Mouse (Mus musculus): ENCODE measurements around the gene Asap3. TPM values are rescaled to one million over a fixed set of nuclear protein-coding genes. Genes with fewer than 3 reads are reported as not detected.

Gene Asap3
- polyA plus RNA-seq, 1 experiment from 2014 or later = 2.9 TPM

DNA sequence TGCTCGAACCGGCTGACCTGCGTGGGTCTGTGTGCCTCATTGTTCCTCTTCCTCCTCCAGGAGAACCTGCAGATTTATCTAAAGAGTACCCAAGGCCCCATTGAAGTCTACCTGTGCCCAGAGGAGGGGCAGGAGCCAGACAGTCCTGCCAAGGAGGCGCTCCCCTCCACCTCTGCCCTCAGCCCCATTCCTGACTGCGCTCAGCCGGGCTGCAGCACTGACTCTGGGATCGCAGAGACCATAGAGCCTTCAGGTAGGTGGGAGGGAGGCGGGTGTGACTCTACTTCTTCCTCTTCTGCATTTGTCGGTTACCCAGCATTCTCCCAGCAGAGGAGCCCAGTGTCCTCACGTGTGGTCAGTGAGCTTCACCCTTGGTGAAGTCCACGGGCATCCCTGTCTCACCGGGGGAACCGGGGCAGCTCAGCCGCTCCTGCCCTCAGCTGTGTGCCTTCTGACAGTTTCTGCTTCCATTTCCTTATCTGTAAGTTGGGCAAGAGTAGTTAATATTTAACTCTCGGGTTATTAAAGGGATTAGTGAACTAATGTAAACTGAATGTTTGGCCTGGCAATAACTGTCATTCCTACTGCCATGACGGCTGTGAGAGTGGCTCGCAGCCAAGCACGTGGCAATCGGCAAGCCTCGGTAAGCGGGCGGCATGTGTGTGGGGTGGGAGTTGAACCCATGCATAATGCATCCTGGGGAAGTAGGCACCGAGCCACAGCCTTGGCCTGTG, 19.3 kb upstream of the Asap3 start:
- no peaks in the 10 kb centered on the region for H3K4me1 ChIP-seq
- H3K36me3 ChIP-seq (ENCODE audit: poor library complexity, severe bottlenecking) = peaks cover 73% of the 10 kb centered on the region
- no peak overlapping the region for H3K27ac ChIP-seq
- no peak overlapping the region for H3K9ac ChIP-seq
- no peak overlapping the region for H3K4me2 ChIP-seq
- H3K4me3 ChIP-seq = no peak overlapping the region
- no peak for ATAC-seq
- H3K9me3 ChIP-seq (replicated peaks) = no peaks in the 10 kb centered on the region
- H3K27me3 ChIP-seq = no peaks in the 10 kb centered on the region
- 87% methylated on average over 23 of the region's 23 CpGs for WGBS

DNA sequence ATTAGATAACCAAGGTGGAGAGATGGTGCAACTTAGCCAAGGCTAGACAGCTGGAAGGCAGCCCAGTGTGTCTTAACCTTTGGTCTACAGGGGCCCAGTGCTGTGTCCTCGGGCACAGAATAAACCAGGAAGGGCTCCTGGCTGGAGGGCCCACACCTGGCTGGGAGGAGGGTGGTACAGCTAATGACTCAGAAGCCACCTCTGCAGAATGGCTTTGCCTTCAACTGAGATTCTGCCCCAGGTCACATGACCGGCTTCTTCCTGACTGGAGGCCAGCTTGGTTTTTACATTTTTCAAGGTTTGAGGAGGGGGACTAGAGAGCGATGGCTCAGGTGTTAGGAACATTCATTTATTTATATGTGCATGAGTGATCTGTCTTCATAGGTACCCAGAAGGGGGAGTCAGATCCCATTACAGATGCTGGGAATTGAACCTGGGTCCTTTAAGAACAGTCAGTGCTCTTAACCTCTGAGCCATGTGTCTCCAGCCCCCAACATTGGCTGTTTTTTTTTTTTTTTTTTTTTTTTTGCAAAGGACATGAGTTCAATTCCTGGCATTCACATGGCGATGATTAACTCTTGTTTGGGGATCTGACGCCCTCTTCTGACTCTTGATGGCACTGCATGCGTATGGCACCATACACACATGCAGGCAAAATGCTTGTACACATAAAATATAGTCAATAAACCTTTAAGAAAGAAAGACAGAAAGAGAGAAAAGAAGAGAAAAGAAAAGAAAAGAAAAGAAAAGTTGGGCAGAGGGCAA, 17.0 kb upstream of the Asap3 start:
- Histone ChIP-seq H3K27me3 (no peaks in the 10 kb centered on the region), H3K4me2 (no peak overlapping the region), H3K9me3 (replicated peaks) (no peaks in the 10 kb centered on the region), H3K4me3 (no peak overlapping the region), H3K36me3 (ENCODE audit: poor library complexity, severe bottlenecking) (peaks cover 90% of the 10 kb centered on the region), H3K9ac (no peak overlapping the region), H3K27ac (no peak overlapping the region), H3K4me1 (no peaks in the 10 kb centered on the region)
- 86% methylated on average over 6 of the region's 6 CpGs for WGBS
- no peak for ATAC-seq

DNA sequence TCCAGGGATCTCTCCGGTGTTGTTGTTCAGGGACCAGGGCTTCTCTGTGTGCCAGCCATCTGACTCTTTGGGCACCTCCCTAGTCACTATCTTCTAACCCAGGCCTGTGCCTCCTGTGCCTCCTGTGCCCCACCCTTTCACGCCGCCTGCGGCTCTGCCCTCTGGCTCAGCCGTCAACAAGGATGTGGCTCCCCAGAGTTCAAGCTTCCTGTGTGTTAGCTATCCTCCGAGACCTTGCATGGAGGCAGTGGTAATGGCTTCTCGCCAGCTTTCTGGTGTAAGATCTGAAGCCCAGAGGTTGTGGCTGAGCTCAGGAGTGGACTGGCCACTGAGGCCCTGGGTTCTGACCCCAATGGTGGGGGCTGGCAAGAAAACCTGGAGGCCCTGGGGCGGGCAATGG, 16.3 kb upstream of the Asap3 start:
- no peak for ATAC-seq
- WGBS = 90% methylated on average over 8 of the region's 8 CpGs
- Histone ChIP-seq H3K9ac (no peak overlapping the region), H3K27me3 (no peaks in the 10 kb centered on the region), H3K4me3 (no peak overlapping the region), H3K9me3 (replicated peaks) (no peaks in the 10 kb centered on the region), H3K27ac (no peak overlapping the region), H3K36me3 (ENCODE audit: poor library complexity, severe bottlenecking) (peaks cover 87% of the 10 kb centered on the region), H3K4me2 (no peak overlapping the region), H3K4me1 (no peaks in the 10 kb centered on the region)

DNA sequence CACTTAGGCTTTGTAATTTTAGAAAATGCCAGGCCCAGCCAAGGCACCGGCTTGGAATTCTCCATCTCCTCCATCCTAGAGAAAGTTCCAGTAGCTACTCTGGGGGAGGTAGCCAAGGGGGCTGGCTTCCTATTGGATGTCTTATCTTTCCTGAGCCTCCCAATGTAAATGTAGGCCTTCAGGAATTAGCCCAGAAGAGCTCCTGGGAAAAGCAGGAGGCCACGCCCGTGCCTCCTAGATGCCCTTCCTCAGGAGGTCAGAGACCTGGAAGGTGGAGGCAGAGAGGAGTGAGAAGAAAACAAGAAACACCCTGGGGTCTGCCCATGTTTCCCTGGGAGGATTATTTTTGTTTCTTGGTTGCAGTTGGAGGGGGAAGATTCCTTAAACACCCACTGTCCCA, 12.6 kb upstream of the Asap3 start:
- WGBS = 82% methylated on average over 3 of the region's 3 CpGs
- Histone ChIP-seq H3K4me3 (no peak overlapping the region), H3K4me1 (no peaks in the 10 kb centered on the region), H3K27me3 (no peaks in the 10 kb centered on the region), H3K9ac (no peak overlapping the region), H3K36me3 (ENCODE audit: poor library complexity, severe bottlenecking) (peaks cover 59% of the 10 kb centered on the region), H3K27ac (no peak overlapping the region), H3K4me2 (no peak overlapping the region), H3K9me3 (replicated peaks) (no peaks in the 10 kb centered on the region)
- ATAC-seq = no peak

DNA sequence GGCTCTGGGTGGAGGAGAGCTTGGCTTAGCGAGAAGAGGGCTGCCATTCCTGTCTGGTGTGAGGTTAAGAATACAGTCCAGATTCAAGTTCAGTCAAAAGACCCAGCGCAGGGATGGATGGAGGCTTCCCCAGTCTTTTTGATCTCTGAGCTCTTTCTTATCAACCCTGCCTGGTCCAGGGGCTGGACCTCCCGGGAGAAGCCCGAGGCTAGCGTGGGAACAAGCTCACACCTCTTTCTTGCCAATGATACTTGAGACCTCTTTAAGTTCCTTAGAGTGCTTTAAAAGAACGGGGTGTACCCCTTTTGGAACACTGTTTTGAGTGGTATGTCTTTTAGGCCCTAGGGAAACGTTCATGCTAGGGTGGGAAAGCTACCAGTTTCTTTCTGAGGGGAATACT, 11.1 kb upstream of the Asap3 start:
- 67% methylated on average over 7 of the region's 7 CpGs for WGBS
- H3K4me2 ChIP-seq = no peak overlapping the region
- H3K27ac ChIP-seq = no peak overlapping the region
- peaks cover 45% of the 10 kb centered on the region for H3K36me3 ChIP-seq (ENCODE audit: poor library complexity, severe bottlenecking)
- no peaks in the 10 kb centered on the region for H3K27me3 ChIP-seq
- no peaks in the 10 kb centered on the region for H3K9me3 ChIP-seq (replicated peaks)
- no peak overlapping the region for H3K9ac ChIP-seq
- H3K4me3 ChIP-seq = no peak overlapping the region
- H3K4me1 ChIP-seq = no peaks in the 10 kb centered on the region
- no peak for ATAC-seq

DNA sequence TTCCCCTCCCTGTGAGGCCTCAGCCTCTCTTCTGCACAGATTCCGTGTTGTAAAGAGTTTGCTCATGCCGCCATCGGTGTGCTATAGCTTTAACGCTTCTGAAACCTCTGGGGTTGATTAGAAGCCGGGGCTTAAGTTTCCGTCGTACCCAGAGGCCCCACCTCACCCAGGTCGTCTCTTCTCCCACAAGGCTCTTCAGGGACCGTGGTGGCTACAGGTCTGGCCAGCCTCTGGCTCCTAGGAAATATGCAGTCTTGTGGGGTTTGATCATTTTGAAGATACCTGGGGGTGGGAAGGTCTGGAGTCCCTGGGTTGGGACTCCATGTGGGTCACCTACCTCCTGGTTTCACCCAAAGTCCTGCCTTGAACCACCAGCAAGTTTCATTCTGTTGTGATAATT, 10.5 kb upstream of the Asap3 start:
- Histone ChIP-seq H3K27me3 (no peaks in the 10 kb centered on the region), H3K9ac (no peak overlapping the region), H3K27ac (no peak overlapping the region), H3K4me1 (no peaks in the 10 kb centered on the region), H3K9me3 (replicated peaks) (no peaks in the 10 kb centered on the region), H3K4me2 (no peak overlapping the region), H3K36me3 (ENCODE audit: poor library complexity, severe bottlenecking) (peaks cover 43% of the 10 kb centered on the region), H3K4me3 (no peak overlapping the region)
- ATAC-seq = no peak
- 77% methylated on average over 9 of the region's 9 CpGs for WGBS

DNA sequence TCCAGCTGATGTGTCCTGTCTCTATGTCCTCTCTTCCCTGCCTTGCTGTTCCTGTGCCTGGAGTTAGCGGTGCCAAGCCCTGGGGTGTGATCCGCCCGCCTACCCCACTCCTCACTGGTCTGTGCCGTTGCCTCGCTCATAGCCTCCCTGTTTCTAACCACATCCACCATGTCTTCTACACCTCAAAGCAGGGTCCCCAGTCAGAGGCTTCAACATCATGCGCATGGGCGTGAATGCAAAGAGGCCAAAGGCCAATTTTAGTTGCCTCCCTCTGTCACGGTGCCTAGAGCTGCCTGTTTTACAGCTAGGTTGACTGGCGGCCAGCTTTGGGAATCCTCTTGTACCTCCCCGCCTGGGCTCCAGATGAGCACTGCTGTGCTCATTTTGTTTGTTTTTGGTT, 10.0 kb upstream of the Asap3 start:
- WGBS = 91% methylated on average over 10 of the region's 10 CpGs

DNA sequence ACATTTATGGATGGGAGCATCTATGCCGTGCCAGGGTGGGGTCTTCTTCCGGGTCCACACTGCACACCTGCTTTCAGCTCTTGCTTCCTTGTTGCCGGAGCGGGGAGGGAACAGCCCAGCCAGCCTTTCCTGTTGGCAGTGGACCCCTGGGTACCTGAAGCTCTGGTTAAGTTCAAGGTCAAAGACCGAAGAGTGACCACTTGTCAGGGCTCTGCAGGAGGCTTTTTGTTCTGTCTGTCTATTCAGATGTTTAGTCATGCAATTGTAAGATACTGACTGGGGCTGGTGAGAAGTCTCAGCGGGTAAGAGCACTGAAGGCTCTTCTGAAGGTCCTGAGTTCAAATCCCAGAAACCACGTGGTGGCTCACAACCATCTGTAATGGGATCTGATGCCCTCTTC, 7.3 kb upstream of the Asap3 start:
- Histone ChIP-seq H3K4me3 (no peak overlapping the region), H3K9ac (no peak overlapping the region), H3K36me3 (ENCODE audit: poor library complexity, severe bottlenecking) (0 out of 2 replicates have a peak, but pooled peaks cover 14% of the 10 kb centered on the region), H3K4me2 (no peak overlapping the region), H3K27ac (no peak overlapping the region), H3K27me3 (0 out of 2 replicates have a peak, but pooled peaks cover 5% of the 10 kb centered on the region), H3K9me3 (replicated peaks) (no peaks in the 10 kb centered on the region), H3K4me1 (no peaks in the 10 kb centered on the region)
- 78% methylated on average over 7 of the region's 7 CpGs for WGBS
- no peak for ATAC-seq

More for the DNA sequence above, 10.0 kb upstream of the Asap3 start:
- Histone ChIP-seq H3K4me2 (no peak overlapping the region), H3K27me3 (0 out of 2 replicates have a peak, but pooled peaks cover under 1% of the 10 kb centered on the region), H3K9me3 (replicated peaks) (no peaks in the 10 kb centered on the region), H3K27ac (no peak overlapping the region), H3K9ac (no peak overlapping the region), H3K4me1 (no peaks in the 10 kb centered on the region), H3K4me3 (no peak overlapping the region), H3K36me3 (ENCODE audit: poor library complexity, severe bottlenecking) (peaks cover 40% of the 10 kb centered on the region)
- ATAC-seq = no peak

DNA sequence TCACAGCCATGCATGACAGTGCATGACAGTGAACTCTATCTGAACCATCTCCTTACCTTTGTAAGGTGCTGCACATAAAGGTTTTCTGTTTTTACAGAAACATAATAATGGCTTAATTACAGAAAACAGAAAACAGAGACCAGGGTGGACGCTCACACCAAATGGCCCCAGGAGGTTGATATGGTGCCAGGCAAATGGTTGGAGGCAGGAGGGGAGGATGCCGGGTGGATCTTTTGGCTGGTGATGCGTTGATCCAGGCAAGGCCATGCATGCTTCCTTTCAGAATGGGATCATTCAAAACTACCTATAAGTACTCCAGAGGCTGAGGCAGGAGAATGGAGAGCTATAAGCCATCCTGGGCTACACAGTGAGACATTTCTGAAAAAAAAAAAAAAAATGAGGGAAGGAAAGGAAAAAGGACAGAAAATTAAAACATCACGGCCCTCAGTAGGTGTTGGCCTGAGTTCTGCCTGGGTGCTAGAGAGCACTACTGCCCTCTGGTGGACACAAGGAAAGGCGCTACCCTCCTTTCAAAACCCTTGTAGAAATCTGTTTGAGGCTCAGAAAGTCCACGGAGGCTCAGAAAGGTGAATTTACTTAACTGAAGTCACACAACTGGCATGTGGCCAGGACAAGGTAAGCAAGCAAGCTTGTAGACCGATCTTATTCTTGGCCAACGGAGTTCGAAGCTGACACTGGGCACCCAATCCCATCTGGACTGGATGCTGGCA, 6.4 kb upstream of the Asap3 start:
- H3K36me3 ChIP-seq (ENCODE audit: poor library complexity, severe bottlenecking) = 0 out of 2 replicates have a peak, but pooled peaks cover 10% of the 10 kb centered on the region
- no peaks in the 10 kb centered on the region for H3K9me3 ChIP-seq (replicated peaks)
- H3K4me3 ChIP-seq = no peak overlapping the region
- no peak overlapping the region for H3K9ac ChIP-seq
- no peak for ATAC-seq
- H3K27ac ChIP-seq = no peak overlapping the region
- H3K4me1 ChIP-seq = no peaks in the 10 kb centered on the region
- H3K4me2 ChIP-seq = no peak overlapping the region
- 0 out of 2 replicates have a peak, but pooled peaks cover 5% of the 10 kb centered on the region for H3K27me3 ChIP-seq
- 35% methylated on average over 9 of the region's 9 CpGs for WGBS

DNA sequence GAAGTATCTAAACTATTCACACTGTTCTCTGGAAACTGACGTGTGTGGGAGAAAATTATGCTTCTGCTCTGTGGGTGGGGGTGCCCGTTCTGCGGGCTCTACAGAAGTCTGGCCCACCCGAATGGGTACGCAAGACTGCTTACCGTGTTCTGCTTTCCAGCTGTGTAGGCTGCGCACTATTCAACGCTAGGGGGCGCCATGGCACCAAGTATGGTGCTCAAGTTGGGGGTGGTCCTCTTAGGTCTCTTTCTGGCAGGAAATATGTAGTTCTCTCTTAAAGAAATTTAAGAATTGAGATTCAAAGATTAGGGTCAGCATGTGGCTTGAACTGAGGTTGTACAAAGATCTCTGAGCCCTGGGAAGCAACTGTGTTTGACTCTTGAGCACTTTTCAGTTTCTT, 3.7 kb upstream of the Asap3 start:
- Histone ChIP-seq H3K9ac (no peak overlapping the region), H3K36me3 (ENCODE audit: poor library complexity, severe bottlenecking) (no peaks in the 10 kb centered on the region), H3K4me1 (peaks cover 12% of the 10 kb centered on the region), H3K27me3 (peaks cover 10% of the 10 kb centered on the region; the same call in 1 of the 2 replicates), H3K27ac (no peak overlapping the region), H3K4me3 (no peak overlapping the region), H3K9me3 (replicated peaks) (no peaks in the 10 kb centered on the region), H3K4me2 (no peak overlapping the region)
- 4% methylated on average over 9 of the region's 9 CpGs for WGBS
- ATAC-seq = no peak

DNA sequence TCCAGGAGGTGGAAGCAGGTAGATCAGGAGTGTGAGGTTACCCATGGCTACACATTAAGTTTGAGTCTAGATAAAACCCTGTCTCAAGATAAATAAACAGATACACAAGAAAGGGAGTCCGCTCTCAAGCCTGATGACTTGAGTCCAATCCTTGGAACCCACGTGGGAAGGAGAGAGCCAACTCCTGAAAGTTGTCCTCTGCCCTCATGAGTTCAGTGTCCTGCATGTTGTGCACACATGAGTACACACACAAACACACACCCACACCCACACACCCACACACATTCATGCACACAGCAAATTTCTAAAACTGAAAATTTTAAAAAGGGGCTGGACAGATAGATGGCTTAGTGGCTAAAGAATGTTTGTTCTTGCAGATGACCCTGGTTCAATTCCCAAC, 1.4 kb upstream of the Asap3 start:
- H3K27ac ChIP-seq = no peak overlapping the region
- no peaks in the 10 kb centered on the region for H3K36me3 ChIP-seq (ENCODE audit: poor library complexity, severe bottlenecking)
- H3K9ac ChIP-seq = no peak overlapping the region
- H3K4me3 ChIP-seq = no peak overlapping the region
- no peak for ATAC-seq
- H3K27me3 ChIP-seq = peaks cover 16% of the 10 kb centered on the region
- H3K4me2 ChIP-seq = no peak overlapping the region
- 81% methylated on average over 2 of the region's 2 CpGs for WGBS
- no peaks in the 10 kb centered on the region for H3K9me3 ChIP-seq (replicated peaks)
- peaks cover 13% of the 10 kb centered on the region for H3K4me1 ChIP-seq

DNA sequence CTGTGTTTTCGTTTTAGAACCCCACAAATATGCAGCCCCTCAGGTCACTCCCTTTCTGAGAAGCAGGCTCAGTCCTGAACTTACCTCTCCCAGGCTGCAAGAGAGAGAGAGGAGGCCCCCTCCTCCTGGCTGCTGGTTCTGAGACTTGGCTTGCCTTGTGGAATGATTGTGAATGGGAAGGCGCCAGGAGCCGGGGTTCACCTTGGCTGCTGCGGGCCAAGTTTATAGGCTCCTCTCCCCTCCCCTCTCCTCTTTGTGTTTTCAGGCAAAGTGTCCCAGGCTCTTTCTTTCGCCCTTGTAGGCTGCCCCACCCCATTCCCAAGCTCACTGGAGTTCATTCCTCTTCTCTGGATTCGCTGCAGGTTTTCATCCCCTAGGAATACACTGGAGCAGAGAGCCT, 778 bp downstream of the Asap3 start:
- ATAC-seq = 0 out of 2 replicates have a peak, but pooled peaks have one; percentile 16
- Histone ChIP-seq H3K27me3 (peaks cover 12% of the 10 kb centered on the region), H3K36me3 (ENCODE audit: poor library complexity, severe bottlenecking) (no peaks in the 10 kb centered on the region), H3K9me3 (replicated peaks) (no peaks in the 10 kb centered on the region), H3K9ac (peak overlapping the region; percentile 81), H3K27ac (no peak overlapping the region), H3K4me2 (peak overlapping the region; percentile 99), H3K4me3 (peak overlapping the region; percentile 59), H3K4me1 (peaks cover 13% of the 10 kb centered on the region)
- WGBS = under 1% methylated on average over 6 of the region's 6 CpGs

All from forebrain, embryonic 13.5 days (tissue).